Mouse (Mus musculus) midbrain, embryonic 15.5 days (tissue): Measurements from ENCODE around the gene Lrch3. TPM values are rescaled to one million over a fixed set of nuclear protein-coding genes. Genes with fewer than 3 reads are reported as not detected.
A peak's percentile ranks its signal among the peaks of the same experiment; 100 is the strongest.
"Not testable (repeated sequence)": the region's sequence is repeated elsewhere in the genome, so short reads cannot be mapped to it uniquely, and the experiment has no call there.

Source experiments
- ATAC-seq: fragments of 200-750 bp; cut with Nextera tagmentation; replicated peaks from 2 replicates; pipeline ENCODE4 v1.8.0; 2017; ENCODE audit warnings: moderate TSS enrichment
- H3K27ac ChIP-seq: fragments of 300-500 bp; sonication (generic); 2 replicates; pipeline ENCODE4 v1.5.1; 2015; ENCODE audit warnings: mild to moderate bottlenecking, inconsistent platforms
- H3K27me3 ChIP-seq: fragments of 300-500 bp; sonication (generic); replicated peaks from 2 replicates; pipeline ENCODE4 v1.6.1; 2015; ENCODE audit warnings: inconsistent platforms
- H3K36me3 ChIP-seq: fragments of 300-500 bp; sonication (generic); replicated peaks from 2 replicates; pipeline ENCODE4 v1.6.1; 2015; ENCODE audit warnings: inconsistent platforms
- H3K4me1 ChIP-seq: fragments of 300-500 bp; sonication (generic); 2 replicates; pipeline ENCODE4 v1.6.1; 2015; ENCODE audit warnings: inconsistent platforms
- H3K4me2 ChIP-seq: fragments of 300-500 bp; sonication (generic); 2 replicates; pipeline ENCODE4 v1.6.1; 2015; ENCODE audit warnings: inconsistent platforms, mild to moderate bottlenecking, moderate library complexity
- H3K4me3 ChIP-seq: fragments of 300-500 bp; sonication (generic); 2 replicates; pipeline ENCODE4 v1.5.1; 2015; ENCODE audit warnings: mild to moderate bottlenecking, inconsistent platforms
- H3K9ac ChIP-seq: fragments of 300-500 bp; sonication (generic); 2 replicates; pipeline ENCODE4 v1.6.1; 2015; ENCODE audit warnings: mild to moderate bottlenecking, inconsistent platforms
- H3K9me3 ChIP-seq: fragments of 300-500 bp; sonication (generic); 2 replicates; pipeline ENCODE4 v1.6.1; 2016; ENCODE audit warnings: inconsistent platforms
- WGBS: fragments of 180-500 bp; shearing (Covaris S2); methylation state at CpG from one replicate; pipeline ENCODE4 v1.1.7; 2015; ENCODE audit warnings: mixed read lengths; 5-methylcytosine and 5-hydroxymethylcytosine counted together
- polyA plus RNA-seq: library from polyadenylated mRNA; unstranded; fragments of >200 nt; fragmentation: Nextera tagmentation; extraction: Ambion mirVana; gene quantifications from 2 replicates; pipeline ENCODE4 v1.2.1, GENCODE M21; 2015

The Lrch3 gene
- polyA plus RNA-seq, 1 experiment from 2014 or later, result 56.3 TPM

GRCm38 (mm10) chr16:32878972-32879926 lies 34.7 kb upstream of the Lrch3 start:
- no peak for ATAC-seq
- peak overlapping the region; percentile 86 for H3K4me2 ChIP-seq
- no peaks in the 10 kb centered on the region for H3K9me3 ChIP-seq
- H3K4me1 ChIP-seq, result peaks cover 27% of the 10 kb centered on the region
- peak overlapping the region; percentile 76 for H3K4me3 ChIP-seq
- H3K27me3 ChIP-seq, result no peaks in the 10 kb centered on the region
- 83% methylated on average over 14 of the region's 14 CpGs for WGBS
- H3K9ac ChIP-seq, result 0 out of 2 replicates have a peak overlapping the region, but pooled peaks have one; percentile 83
- no peak overlapping the region for H3K27ac ChIP-seq
- no peaks in the 10 kb centered on the region for H3K36me3 ChIP-seq

DNA sequence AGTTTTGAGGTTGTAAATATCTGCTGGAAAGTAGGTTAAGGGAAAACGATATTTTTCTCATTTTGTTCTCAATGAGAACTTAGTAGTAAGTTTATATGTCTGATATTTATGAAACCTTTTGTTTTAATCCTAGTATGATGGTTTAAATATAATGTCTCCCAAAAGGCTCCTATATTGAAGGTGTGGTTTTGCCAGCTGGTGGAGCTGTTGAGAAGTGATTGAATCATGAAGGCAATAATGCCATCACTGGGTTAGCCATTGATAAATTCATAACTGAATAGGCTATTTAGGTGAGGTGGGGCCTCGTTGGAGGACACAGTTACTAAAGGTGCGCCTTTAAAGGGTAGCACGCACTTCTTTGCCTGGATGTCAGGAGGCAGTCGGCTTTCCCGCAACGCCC lies 32.4 kb upstream of the Lrch3 start:
- no peaks in the 10 kb centered on the region for H3K36me3 ChIP-seq
- H3K4me2 ChIP-seq, result no peak overlapping the region
- 83% methylated on average over 7 of the region's 7 CpGs for WGBS
- no peaks in the 10 kb centered on the region for H3K27me3 ChIP-seq
- H3K4me3 ChIP-seq, result no peak overlapping the region
- ATAC-seq, result no peak
- H3K9me3 ChIP-seq, result no peaks in the 10 kb centered on the region
- H3K4me1 ChIP-seq, result peaks cover 27% of the 10 kb centered on the region
- H3K27ac ChIP-seq, result no peak overlapping the region
- H3K9ac ChIP-seq, result no peak overlapping the region

- H3K36me3 ChIP-seq, result peaks cover 19% of the 10 kb centered on the region; the same call in 1 of the 2 replicates
- no peak overlapping the region for H3K9ac ChIP-seq
- no peaks in the 10 kb centered on the region for H3K4me1 ChIP-seq
- no peak for ATAC-seq
- no peak overlapping the region for H3K4me3 ChIP-seq
- no peak overlapping the region for H3K4me2 ChIP-seq
- WGBS, result 91% methylated on average over 7 of the region's 7 CpGs
- H3K9me3 ChIP-seq, result no peaks in the 10 kb centered on the region
- H3K27me3 ChIP-seq, result no peaks in the 10 kb centered on the region
- no peak overlapping the region for H3K27ac ChIP-seq
Measured at GRCm38 (mm10) chr16:32887996-32888395, 25.9 kb upstream of the Lrch3 start.

DNA sequence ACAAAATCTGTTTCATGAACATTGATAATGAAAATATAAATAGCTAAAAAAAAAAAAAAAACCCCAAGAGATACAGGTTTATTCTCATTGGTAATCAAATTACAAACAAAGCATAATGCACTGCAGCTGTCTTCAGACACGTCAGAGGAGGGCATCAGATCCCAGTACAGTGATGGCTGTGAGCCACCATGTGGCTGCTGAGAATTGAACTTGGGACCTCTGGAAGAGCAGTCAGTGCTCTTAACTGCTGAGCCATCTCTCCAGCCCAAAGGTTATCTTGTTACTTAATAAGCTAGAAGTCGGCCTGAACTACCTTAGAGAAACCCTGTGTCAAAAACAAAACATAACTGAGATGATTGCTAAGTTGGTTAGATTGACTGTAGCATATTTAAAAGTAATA lies 24.0 kb upstream of the Lrch3 start:
- H3K27ac ChIP-seq, result no peak overlapping the region
- H3K27me3 ChIP-seq, result no peaks in the 10 kb centered on the region
- H3K4me1 ChIP-seq, result no peaks in the 10 kb centered on the region
- no peak for ATAC-seq
- H3K9me3 ChIP-seq, result no peaks in the 10 kb centered on the region
- no peak overlapping the region for H3K9ac ChIP-seq
- 65% methylated on average over 2 of the region's 2 CpGs for WGBS
- peaks cover 19% of the 10 kb centered on the region for H3K36me3 ChIP-seq
- no peak overlapping the region for H3K4me3 ChIP-seq
- no peak overlapping the region for H3K4me2 ChIP-seq

- Histone ChIP-seq H3K27me3 (no peaks in the 10 kb centered on the region), H3K4me3 (no peak overlapping the region), H3K9ac (no peak overlapping the region), H3K9me3 (no peaks in the 10 kb centered on the region), H3K4me2 (no peak overlapping the region), H3K36me3 (peaks cover 32% of the 10 kb centered on the region), H3K27ac (no peak overlapping the region), H3K4me1 (no peaks in the 10 kb centered on the region)
- no peak for ATAC-seq
Measured at GRCm38 (mm10) chr16:32896126-32896525, 17.8 kb upstream of the Lrch3 start.

- ATAC-seq, result no peak
- Histone ChIP-seq H3K36me3 (peaks cover 30% of the 10 kb centered on the region), H3K4me2 (no peak overlapping the region), H3K27ac (no peak overlapping the region), H3K9me3 (no peaks in the 10 kb centered on the region), H3K9ac (no peak overlapping the region), H3K4me3 (no peak overlapping the region), H3K4me1 (no peaks in the 10 kb centered on the region), H3K27me3 (no peaks in the 10 kb centered on the region)
- WGBS, result 93% methylated on average over 2 of the region's 2 CpGs
Measured at GRCm38 (mm10) chr16:32901360-32902050, 12.4 kb upstream of the Lrch3 start.

DNA sequence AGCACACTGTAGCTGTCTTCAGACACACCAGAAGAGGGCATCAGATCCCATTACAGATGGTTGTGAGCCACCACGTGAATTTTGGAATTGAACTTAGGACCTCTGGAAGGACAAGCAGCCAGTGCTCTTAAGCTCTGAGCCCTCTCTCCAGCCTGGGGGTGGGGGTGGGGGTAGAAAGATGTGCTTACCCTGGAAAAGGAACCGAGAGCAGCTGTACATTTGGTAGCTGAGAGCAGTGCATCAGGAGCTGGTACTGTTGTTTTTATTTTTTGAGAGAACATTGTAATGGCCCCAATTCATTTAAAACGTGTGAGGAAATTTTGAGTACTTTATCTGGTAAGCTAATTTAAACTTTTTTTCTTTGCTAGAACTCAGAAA lies 11.9 kb upstream of the Lrch3 start:
- ATAC-seq, result no peak
- no peak overlapping the region for H3K4me3 ChIP-seq
- WGBS, result 72% methylated on average over 3 of the region's 3 CpGs
- peaks cover 30% of the 10 kb centered on the region for H3K36me3 ChIP-seq
- no peaks in the 10 kb centered on the region for H3K27me3 ChIP-seq
- H3K4me1 ChIP-seq, result no peaks in the 10 kb centered on the region
- H3K4me2 ChIP-seq, result no peak overlapping the region
- H3K9me3 ChIP-seq, result no peaks in the 10 kb centered on the region
- H3K9ac ChIP-seq, result no peak overlapping the region
- H3K27ac ChIP-seq, result no peak overlapping the region

- no peaks in the 10 kb centered on the region for H3K9me3 ChIP-seq
- ATAC-seq, result no peak
- no peaks in the 10 kb centered on the region for H3K27me3 ChIP-seq
- H3K4me1 ChIP-seq, result no peaks in the 10 kb centered on the region
- no peak overlapping the region for H3K4me3 ChIP-seq
- no peak overlapping the region for H3K9ac ChIP-seq
- WGBS, result 88% methylated on average over 2 of the region's 2 CpGs
- no peak overlapping the region for H3K4me2 ChIP-seq
- H3K27ac ChIP-seq, result no peak overlapping the region
- peaks cover 11% of the 10 kb centered on the region for H3K36me3 ChIP-seq
Measured at GRCm38 (mm10) chr16:32906186-32906585, 7.7 kb upstream of the Lrch3 start.

- H3K4me2 ChIP-seq, result no peak overlapping the region
- H3K4me3 ChIP-seq, result no peak overlapping the region
- no peaks in the 10 kb centered on the region for H3K9me3 ChIP-seq
- H3K36me3 ChIP-seq, result peaks cover 9% of the 10 kb centered on the region
- whole genome bisulfite sequencing, result 89% methylated on average over 8 of the region's 8 CpGs
- no peak overlapping the region for H3K9ac ChIP-seq
- ATAC-seq, result no peak
- no peak overlapping the region for H3K27ac ChIP-seq
- no peaks in the 10 kb centered on the region for H3K27me3 ChIP-seq
- no peaks in the 10 kb centered on the region for H3K4me1 ChIP-seq
Measured at GRCm38 (mm10) chr16:32906727-32907126, 7.2 kb upstream of the Lrch3 start.

- Histone ChIP-seq H3K4me2 (peak overlapping the region; percentile 72), H3K36me3 (0 out of 2 replicates have a peak, but pooled peaks cover 3% of the 10 kb centered on the region), H3K27me3 (no peaks in the 10 kb centered on the region), H3K9ac (no peak overlapping the region), H3K27ac (no peak overlapping the region), H3K4me1 (peaks cover 15% of the 10 kb centered on the region), H3K9me3 (no peaks in the 10 kb centered on the region), H3K4me3 (peak overlapping the region; percentile 93; the same call in 1 of the 2 replicates)
- 70% methylated on average over 7 of the region's 7 CpGs for WGBS
- no peak for ATAC-seq
Measured at GRCm38 (mm10) chr16:32913212-32913611, 688 bp upstream of the Lrch3 start.

DNA sequence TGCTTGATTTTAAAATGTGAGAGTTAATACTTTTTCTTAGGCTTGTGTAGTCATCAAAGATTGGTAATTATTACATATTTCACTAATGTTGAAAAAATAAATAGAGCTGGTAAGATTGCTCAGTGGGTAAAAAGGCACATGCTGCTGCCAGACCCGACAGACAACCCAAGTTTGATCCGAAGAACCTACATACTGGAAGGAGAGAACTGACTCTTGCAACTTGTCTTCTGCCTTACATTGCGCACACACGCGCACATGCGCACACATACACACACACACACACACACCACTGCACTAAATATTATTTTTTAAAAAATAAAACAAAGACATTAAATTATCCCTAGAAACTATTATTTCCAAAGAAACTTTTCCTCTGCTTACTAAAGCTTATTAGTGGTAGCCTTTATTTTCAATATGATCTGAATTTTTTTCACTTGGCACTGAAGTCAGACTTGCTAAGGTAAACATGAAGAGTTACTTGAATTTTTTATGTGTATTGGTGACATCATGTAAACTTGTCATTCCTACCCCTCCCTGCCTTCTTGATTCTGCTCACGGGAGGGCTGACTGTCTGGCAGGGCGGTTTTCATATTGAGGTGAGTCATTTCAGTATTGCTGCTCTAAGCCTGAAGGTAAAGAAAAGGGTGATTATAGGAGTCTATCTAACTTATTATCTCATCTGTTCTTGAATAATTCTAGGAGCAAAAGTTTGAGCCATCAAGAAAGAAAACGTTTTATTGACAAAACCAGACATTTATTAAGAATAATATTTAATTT lies 1.6 kb downstream of the Lrch3 start:
- no peaks in the 10 kb centered on the region for H3K27me3 ChIP-seq
- no peaks in the 10 kb centered on the region; the same call in 1 of the 2 replicates for H3K36me3 ChIP-seq
- H3K27ac ChIP-seq, result no peak overlapping the region
- WGBS, result 69% methylated on average over 9 of the region's 9 CpGs
- peak overlapping the region; percentile 93 for H3K4me3 ChIP-seq
- no peak overlapping the region for H3K9ac ChIP-seq
- ATAC-seq, result no peak
- no peaks in the 10 kb centered on the region for H3K9me3 ChIP-seq
- peak overlapping the region; percentile 72 for H3K4me2 ChIP-seq
- peaks cover 15% of the 10 kb centered on the region for H3K4me1 ChIP-seq

DNA sequence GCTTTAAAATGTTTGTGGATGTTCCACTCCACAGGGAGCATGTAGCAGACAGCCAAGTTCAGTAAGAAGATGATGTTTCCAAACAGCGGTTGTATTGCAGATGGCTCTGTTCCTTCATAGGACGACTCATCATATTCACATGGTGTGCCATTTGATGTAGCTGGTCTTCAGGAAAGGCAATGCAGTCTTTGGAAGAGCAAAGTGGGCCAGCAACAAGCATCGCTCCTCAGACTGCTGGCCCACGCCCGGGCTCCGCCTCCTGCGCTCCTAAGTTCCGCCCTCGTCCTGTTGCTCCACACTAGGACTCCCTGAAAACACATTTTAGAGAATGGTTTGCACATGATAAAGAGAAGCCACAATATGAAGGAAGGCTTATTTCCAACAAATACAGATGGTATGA lies 12.7 kb downstream of the Lrch3 start:
- not testable (repeated sequence) for ATAC-seq, H3K27ac ChIP-seq, H3K27me3 ChIP-seq, H3K9me3 ChIP-seq, H3K4me2 ChIP-seq, H3K4me3 ChIP-seq, H3K4me1 ChIP-seq, H3K9ac ChIP-seq, H3K36me3 ChIP-seq
- WGBS, result 90% methylated on average over 9 of the region's 9 CpGs
